Mouse (Mus musculus) lung, postnatal 36 days (tissue): ENCODE data around the gene Fam178b.
"Not testable (repeated sequence)": the region's sequence is repeated elsewhere in the genome, so short reads cannot be mapped to it uniquely, and the experiment has no call there.

Experiments
- DNase-seq: peaks from one replicate; pipeline ENCODE4 v3.0.0; 2022; ENCODE audit warnings: mixed read lengths

The Fam178b gene

GRCm38 (mm10) chr1:36625442-36625841 lies 57.5 kb downstream of the Fam178b start:
- DNase-seq: no peak

- not testable (repeated sequence) for DNase-seq
Observed at GRCm38 (mm10) chr1:36615958-36616357, 67.0 kb downstream of the Fam178b start.

GRCm38 (mm10) chr1:36615188-36615587 lies 67.8 kb downstream of the Fam178b start:
- DNase-seq: no peak

- DNase-seq: no peak
Observed at GRCm38 (mm10) chr1:36614584-36614983, 68.4 kb downstream of the Fam178b start.

- no peak for DNase-seq
Observed at GRCm38 (mm10) chr1:36613374-36613895, 69.5 kb downstream of the Fam178b start.

- no peak for DNase-seq
Observed at GRCm38 (mm10) chr1:36612362-36612761, 70.6 kb downstream of the Fam178b start.

GRCm38 (mm10) chr1:36611449-36612123 lies 71.4 kb downstream of the Fam178b start:
- no peak for DNase-seq

- no peak for DNase-seq
Observed at GRCm38 (mm10) chr1:36608211-36608610, 74.8 kb downstream of the Fam178b start.

GRCm38 (mm10) chr1:36606951-36607350 lies 76.0 kb downstream of the Fam178b start:
- DNase-seq: no peak

GRCm38 (mm10) chr1:36604254-36605156 lies 78.5 kb downstream of the Fam178b start:
- DNase-seq: no peak

GRCm38 (mm10) chr1:36603361-36603760 lies 79.6 kb downstream of the Fam178b start:
- DNase-seq: peak; percentile 65

GRCm38 (mm10) chr1:36602271-36602670 lies 80.7 kb downstream of the Fam178b start:
- no peak for DNase-seq

GRCm38 (mm10) chr1:36598411-36598810 lies 84.6 kb downstream of the Fam178b start:
- DNase-seq: no peak

GRCm38 (mm10) chr1:36596114-36596513 lies 86.9 kb downstream of the Fam178b start:
- DNase-seq: peak; percentile 81

- DNase-seq: no peak
Observed at GRCm38 (mm10) chr1:36595167-36595931, 87.6 kb downstream of the Fam178b start.

GRCm38 (mm10) chr1:36593099-36593498 lies 89.9 kb downstream of the Fam178b start:
- DNase-seq: peak; percentile 42

- no peak for DNase-seq
Observed at GRCm38 (mm10) chr1:36591408-36591807, 91.6 kb downstream of the Fam178b start.

- no peak for DNase-seq
Observed at GRCm38 (mm10) chr1:36590664-36591063, 92.3 kb downstream of the Fam178b start.

- DNase-seq: peak; percentile 80
Observed at GRCm38 (mm10) chr1:36589486-36589885, 93.5 kb downstream of the Fam178b start.

GRCm38 (mm10) chr1:36588476-36589450 lies 94.2 kb downstream of the Fam178b start:
- DNase-seq: peak; percentile 43

- no peak for DNase-seq
Observed at GRCm38 (mm10) chr1:36587860-36588259, 95.1 kb downstream of the Fam178b start.

GRCm38 (mm10) chr1:36586288-36586687 lies 96.7 kb downstream of the Fam178b start:
- DNase-seq: no peak
